Mouse (Mus musculus): ENCODE results near the gene Fthl17e.
"Not testable (repeated sequence)": the region's sequence is repeated elsewhere in the genome, so short reads cannot be mapped to it uniquely, and the experiment has no call there.

The Fthl17e gene

GRCm38 (mm10) chrX:9033193-9033592 lies at the start of gene Fthl17e:
Fthl17e (plus strand) TSS chrX:9033493.
- not testable (repeated sequence) for DNase-seq (ENCODE audit: low spot score)

- not testable (repeated sequence) for DNase-seq (ENCODE audit: low spot score)
These were observed 46.6 kb upstream of the Fthl17e start, which contains the start of gene Fthl17d for GRCm38 (mm10) chrX:8986655-8987054. Fthl17d (minus strand) TSS chrX:8986755.

- no peak for DNase-seq (ENCODE audit: low spot score)
These were observed 17.2 kb upstream of the Fthl17e start for GRCm38 (mm10) chrX:9016079-9016478.

- no peak for DNase-seq (ENCODE audit: low spot score)
These were observed 13.8 kb upstream of the Fthl17e start for GRCm38 (mm10) chrX:9019481-9019880.

GRCm38 (mm10) chrX:9041611-9042010 lies 8.3 kb downstream of the Fthl17e start:
- DNase-seq (ENCODE audit: low spot score) = not testable (repeated sequence)

- DNase-seq (ENCODE audit: low spot score) = peak; percentile 83
These were observed 27.7 kb downstream of the Fthl17e start for GRCm38 (mm10) chrX:9060952-9061351.

- DNase-seq (ENCODE audit: low spot score) = no peak
These were observed 28.8 kb downstream of the Fthl17e start for GRCm38 (mm10) chrX:9062101-9062500.

GRCm38 (mm10) chrX:9062715-9063114 lies 29.4 kb downstream of the Fthl17e start, which contains the start of gene Fthl17f:
Fthl17f (plus strand) TSS chrX:9063015.
- not testable (repeated sequence) for DNase-seq (ENCODE audit: low spot score)

- peak; percentile 7 for DNase-seq (ENCODE audit: low spot score)
These were observed 44.4 kb downstream of the Fthl17e start for GRCm38 (mm10) chrX:9077699-9078098.
